Mouse (Mus musculus) cerebellum, adult (tissue): ENCODE measurements around the gene Txn2.
A peak's percentile ranks its signal among the peaks of the same experiment; 100 is the strongest.

Source experiments
- ATAC-seq: cut with Nextera tagmentation; 2 replicates; pipeline ENCODE4 v1.9.2; 2017; ENCODE audit warnings: mild to moderate bottlenecking, moderate library complexity, mixed read lengths; ENCODE audit not compliant: insufficient number of reproducible peaks, low FRiP score, low TSS enrichment

The Txn2 gene

DNA sequence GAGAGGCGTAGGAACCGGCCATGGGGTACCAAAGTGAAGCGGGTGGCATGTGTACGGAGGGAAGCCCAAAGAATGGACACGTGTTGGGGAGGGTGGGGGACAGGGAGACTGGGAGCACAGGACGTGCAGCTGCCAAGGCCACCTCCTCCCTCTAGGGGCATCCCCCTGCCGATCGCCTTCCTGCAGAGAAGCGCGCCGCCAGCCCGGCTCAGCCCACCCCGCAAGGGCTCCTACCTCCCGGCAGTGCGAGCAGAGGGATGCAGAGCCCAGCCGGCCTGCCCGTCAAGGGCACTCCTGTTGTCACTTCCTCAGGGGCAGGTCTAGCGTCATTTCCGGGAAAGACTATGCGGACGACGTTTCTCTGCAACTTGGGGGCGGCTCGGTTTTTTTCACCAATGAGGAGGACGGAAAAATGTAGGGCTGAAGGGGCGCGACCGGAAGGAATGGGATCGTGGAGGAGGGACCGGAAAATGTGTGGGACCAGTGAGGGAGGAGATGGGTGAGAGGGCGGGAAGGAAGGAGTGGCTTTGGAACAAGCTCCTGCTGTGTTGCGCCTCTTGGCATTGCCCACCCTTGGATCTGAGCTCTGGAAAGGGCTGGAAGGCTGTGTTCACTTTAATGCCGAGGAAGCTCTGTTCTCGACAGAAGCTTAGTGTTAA is at the start of gene Txn2:
Txn2 (minus strand) TSS at position 334 of the 659 bp plus-strand sequence.
- ATAC-seq, result peak; percentile 92

DNA sequence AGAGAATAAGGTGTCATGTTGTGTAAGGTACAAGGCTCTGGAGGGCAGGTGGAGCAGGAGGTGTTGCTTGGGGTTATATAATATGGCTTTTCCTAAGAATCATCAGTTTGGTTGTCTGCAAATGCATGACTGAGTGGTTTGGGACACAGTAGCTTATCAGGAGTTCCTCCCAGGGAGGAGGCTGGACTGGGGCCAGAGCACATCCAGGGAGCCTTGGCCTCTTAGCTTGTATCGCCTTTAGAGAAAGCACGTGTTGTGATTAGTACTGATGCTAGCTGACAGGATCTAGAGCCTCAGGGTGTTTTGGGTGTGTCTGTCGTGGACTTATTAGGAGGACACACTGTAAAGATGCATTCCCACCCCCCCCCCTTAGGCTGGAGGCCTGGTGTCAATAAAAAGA is 48.9 kb upstream of the Txn2 start:
- ATAC-seq, result no peak

DNA sequence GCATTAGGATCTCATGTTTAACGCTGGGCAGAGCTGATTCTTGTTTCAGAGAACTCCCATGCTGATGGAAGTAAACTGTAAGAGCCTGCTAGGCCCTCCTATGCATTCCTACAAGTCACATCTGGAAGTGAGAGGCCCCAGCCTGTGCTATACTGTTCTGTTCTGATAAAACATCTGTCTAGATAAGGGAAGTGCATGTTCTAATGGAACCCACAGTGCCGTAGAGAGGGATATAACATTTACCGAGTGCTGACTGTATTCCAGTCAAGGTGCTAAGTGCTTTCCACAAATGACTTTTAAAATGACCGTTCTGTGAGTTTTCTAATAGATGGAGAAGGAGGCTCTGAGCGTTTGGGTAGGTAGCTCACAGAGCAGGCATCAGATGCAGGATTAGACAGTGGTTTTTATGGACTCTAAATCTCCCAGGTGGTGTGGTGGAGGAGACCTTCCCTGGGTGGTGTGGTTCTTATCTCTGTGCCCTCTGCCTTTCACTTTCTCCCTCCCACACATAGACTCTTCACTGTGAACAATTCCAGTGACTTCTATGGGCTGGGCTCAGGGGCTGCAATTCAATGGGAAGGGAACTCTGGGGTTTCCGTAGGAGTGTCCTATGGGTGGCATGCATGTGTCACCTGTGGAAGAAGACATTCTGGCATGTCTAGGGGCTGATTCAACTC is 45.5 kb upstream of the Txn2 start:
- ATAC-seq, result no peak

DNA sequence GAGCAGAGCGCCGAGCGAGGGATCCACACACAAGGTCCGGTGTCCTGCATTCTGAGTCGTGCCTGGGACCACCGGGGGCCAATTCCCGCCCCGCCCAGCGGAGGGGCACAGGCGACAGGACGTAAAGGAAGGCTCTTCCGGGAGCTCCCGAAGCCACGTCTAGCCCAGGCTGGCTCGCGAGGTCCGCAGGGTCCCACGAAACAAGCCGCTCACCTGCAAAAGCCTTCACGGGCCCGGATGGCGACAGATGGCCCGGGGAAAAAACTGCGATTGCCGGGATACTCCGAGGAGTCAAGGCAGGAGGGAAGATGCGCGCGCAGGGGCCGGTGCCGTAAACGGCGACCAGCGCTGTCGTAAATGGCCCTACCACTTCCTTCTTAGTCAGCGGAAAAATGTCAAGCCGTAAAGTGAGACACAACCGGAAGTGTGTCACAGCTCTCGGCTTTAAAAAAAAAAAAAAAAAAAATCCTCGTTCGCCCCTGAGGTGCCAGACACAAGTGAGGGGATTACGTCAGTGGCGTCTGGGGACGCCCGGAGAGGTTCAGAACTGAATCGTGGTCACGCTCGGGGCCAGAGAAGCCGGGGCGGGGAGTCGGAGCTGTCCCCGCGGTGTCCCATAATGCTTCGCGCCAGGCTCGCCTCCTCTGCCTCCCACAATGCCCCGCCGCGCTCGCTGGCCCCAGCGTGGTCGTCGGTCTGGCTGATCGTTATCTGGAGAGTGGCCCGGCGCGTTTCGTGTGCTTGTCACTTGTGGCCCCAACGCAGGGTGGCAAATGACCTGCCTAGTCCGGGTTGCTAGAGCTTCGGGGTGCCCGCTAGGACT is 41.9 kb upstream of the Txn2 start, which contains the start of gene Eif3d:
Eif3d (minus strand) TSS at position 344 of the 823 bp plus-strand sequence.
- peak; percentile 87 for ATAC-seq

DNA sequence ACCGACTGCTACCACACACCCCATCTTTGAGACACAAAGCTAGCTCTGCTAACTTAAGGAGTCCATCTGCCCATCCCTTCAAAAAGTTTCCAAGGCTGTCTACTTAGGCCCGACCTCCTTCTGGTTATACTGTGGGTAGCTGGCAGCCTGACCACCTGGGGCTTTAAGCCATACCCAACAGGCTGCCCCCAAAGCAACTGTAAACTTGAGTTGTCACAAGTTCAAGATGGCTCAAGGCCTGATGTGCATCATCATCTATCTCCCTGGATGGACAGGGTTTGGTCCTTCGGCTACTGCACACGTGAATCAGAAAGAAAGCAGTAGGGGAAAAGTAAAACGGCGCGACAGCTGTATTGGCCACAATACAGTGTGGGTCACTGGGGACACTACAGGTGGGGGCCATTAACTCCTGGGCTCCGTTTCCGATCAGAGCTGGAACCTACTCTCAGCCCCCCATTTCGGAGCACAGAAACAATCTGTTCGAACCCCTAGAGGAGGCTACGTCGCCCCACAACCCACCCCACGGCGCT is 41.2 kb upstream of the Txn2 start:
- no peak for ATAC-seq

DNA sequence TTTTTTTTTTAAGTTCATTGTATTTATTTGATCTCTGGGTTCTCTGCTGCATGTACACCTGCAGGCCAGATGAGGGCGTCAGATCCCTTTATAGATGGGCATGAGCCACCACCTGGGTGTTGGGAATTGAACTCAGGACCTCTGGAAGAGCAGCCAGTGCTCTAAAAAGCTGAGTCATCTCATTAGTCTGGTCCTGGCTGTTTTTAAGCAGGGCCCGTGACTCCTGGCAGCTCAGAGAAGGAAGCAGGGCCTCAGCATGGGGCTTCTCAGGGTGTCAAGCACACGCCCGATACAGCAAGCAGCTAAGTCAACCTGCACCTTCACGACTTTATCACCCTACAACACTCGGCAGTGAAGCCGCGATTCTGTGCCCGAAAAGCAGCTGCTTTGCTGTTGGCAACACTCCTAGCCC is 36.3 kb upstream of the Txn2 start:
- no peak for ATAC-seq

DNA sequence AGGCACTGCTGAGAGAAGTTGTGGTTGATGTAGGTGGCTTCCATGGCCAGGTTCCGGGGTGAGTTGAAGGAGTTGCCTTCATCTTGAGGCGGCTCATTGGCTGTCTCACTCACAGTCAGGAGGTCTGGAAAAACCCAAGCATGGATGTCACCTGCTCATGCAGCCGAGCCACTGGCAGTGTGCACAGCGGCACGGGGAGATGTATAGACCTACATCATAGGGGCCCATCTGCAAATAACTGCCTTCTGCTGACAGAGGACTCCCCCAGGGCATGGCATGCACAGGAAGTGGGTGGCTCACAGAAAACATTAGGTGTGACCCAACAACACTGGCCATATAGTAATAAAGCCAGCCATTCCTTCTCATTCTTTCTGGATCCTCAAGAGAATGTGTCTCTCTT is 33.6 kb upstream of the Txn2 start:
- ATAC-seq, result no peak

DNA sequence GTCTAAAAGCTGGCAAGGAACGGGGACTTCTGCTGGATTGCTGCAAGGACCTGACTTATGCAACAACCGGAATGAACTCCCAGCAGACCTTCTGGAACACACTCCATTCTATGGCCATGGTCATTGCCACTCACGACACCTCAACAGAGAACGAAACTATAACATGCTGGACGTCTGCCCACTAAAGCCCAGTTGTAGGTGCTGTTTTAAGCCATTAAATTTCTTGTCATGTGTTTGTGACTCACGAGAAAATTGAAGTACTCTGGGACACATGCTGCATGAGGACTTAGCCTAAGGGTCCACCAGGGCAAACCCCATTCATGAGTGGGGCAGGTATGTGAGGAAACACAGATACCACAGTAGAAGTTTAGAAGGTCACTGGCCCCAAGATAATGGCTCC is 31.9 kb upstream of the Txn2 start:
- no peak for ATAC-seq

DNA sequence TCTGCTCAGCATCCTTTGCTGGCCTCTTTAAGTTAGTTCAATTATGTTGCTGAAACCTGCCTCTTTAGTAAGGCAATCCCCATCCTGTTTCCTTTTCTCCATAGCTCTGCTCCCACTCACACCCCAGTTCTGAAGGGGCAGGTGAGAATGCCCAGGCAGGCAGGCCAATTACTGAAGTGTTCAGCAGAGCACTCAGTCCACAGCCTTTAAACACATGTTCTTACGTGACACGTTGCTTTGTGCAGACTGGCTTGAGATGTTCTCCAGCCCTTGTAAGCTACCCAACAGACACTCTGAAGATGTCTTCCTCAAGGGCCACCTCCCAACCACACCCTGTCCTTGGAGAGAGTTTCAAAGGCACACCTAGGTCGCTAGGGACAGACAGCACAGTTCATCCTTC is 29.3 kb upstream of the Txn2 start:
- no peak for ATAC-seq

DNA sequence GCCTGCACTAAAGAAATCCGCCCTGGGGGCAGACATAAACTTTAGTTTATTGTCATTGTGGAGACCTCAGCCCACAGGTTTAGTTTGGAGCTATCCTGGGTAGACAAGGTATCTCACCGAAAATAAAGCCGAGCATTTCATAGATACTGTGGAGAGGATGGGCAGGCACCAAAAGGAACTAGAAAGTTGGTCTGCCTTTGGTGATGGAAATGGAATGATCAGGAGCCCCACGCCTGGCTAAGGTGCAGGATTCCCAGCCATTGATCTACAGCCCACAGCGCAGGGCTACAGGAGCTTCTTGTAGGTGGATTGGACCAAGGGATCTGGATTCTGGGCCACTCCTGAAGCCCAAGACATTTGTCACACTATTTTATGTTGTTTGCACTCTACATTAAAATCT is 28.8 kb upstream of the Txn2 start:
- no peak for ATAC-seq

DNA sequence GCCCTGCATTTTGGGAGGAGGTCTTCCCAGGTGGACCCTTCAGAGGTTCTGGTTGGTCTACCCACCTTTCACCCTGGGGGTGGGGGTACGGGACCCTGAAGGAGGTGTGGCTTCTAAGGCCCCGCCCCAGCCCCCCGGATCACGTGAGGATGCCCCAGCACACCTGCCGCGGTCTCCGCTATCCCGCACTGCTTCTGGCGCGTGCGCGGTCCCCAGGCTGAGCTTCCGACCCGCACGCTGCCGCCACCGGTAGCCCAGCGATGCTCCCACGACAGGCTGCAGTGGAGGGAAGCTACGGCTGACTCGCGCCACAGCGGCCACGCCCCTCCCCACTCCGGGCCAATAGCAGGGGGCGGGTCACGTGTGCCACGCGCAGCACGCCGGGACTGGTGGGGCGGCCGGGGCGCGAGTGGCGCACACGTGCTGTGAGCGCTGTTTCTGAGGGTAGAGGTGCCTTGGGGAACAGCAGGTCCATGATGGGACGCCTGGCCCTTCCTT is 27.6 kb upstream of the Txn2 start, which contains the start of gene Foxred2:
Foxred2 (minus strand) TSS at position 319 of the 498 bp plus-strand sequence.
- ATAC-seq, result peak; percentile 74

DNA sequence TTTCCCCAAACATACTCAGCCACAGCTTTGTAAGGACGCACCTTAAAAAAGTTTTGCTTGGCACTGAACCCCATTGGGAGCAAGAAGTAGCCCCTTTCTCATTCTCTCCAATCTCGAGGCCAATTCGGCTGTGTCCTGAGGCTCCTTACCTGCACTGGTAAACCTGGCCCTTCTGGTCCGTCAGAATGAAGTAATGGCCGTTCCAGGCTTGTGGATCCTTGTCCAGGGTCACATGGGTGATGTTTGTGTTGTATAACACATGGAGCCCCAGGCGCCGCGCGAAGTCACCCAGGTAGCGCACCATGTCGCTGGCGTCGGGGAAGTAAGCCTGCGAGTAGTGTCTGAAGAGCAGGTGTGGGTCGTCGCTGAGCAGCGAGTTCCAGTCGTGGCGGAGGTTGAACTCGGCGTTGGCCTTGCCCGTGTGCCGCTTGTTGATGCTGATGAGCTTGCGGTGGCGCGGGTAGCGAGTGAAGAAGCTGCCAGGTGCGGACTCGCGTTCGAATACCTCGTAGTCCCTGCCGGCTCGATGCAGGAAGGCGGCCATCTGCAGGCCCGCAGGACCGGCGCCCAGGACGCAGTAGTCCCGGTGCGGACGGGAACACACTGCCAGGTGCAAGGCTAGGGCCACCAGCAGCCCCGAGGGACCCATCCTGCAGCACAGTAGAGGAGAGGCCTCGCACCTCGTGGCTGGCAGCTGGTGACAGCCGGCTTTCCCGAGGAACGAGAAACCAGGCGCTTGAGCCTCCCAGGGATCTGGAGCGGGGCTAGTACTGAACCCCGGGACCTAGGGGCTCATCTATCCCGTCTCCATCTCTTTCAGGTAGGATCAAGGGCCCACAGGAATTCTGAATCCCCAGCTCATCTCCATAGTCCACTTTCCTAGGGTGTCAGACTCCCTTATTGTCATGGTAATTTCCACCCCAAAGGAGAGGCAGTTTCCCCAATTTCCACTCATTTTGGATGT is 26.9 kb upstream of the Txn2 start:
- 0 out of 2 replicates have a peak, but pooled peaks have one; percentile 9 for ATAC-seq

DNA sequence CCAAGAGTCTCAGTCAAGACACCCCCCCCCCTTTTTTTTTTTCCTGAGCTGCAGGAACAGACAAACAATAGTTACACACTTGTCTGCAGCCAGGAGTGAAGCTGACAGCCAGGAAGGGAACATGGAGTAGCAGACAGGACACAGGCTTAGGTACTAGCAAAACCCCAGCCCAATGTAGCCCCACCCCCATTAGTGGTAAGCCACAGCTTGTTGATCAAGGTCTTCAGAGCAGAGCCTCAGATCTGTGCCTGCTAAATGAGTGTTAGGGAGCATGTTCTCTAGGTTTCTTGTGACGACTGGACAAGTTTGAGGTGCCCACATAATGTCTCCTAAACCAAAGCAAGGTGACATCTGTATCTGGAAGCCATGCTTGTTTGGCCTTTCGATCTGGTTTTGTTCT is 25.6 kb upstream of the Txn2 start:
- ATAC-seq, result no peak

DNA sequence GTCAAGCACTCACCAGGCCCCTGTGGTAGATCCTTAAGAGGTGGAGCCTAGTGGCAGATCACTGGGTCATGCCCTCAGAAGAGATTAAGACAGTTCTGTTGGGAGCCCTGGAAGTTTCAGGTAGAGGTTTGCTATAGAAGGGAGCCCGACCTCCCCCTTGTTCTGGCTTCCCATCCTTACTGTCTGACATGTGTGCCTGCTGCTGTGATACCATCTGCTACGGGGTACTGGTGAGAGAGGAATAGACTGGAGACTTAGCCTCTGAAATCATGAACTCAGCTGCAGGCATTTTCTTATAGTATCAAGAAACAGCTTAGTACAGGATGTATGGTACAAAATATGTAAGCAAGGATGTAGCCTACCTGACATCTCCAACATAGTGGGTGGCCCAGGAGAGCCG is 24.1 kb upstream of the Txn2 start:
- peak; percentile 46; the same call in 1 of the 2 replicates for ATAC-seq

DNA sequence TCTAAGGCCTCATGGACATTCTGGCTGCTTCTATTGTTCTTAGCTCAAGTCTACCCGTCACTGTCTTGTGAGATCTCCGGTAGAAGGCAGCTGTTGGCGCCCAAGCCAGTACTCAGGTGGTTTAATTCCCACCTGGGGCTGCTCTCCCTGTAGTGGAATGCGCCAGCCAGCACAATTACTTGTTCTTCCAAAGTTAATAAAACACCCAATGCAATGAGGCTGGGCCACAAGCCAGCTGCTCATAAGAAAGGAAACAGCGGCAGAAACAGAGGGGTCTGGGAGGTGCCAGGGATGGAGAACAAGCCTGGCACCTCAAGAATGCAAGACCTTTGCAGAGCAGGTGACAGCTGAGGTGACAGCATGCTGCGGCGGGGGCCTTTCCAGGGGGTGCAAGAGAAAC is 20.3 kb upstream of the Txn2 start:
- no peak for ATAC-seq

DNA sequence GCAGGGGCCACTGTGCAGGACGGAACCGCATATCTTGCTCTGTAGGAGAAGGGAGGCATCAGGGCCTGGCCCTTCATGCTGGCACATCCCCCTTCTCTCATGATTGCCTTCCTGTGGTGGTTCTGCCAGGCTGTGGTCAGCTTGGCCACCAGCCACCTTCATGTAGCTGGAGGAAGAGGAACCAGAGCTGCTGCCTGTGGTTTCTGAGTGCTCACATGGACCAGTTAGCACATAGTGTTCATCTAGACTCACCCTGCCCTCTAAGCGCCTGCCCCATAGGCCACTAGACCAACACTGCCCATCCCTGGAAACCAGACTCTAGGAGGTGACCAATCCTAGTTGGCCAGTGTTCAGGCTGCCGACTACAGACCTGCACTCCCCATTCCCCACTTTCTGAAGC is 16.9 kb upstream of the Txn2 start:
- no peak for ATAC-seq

DNA sequence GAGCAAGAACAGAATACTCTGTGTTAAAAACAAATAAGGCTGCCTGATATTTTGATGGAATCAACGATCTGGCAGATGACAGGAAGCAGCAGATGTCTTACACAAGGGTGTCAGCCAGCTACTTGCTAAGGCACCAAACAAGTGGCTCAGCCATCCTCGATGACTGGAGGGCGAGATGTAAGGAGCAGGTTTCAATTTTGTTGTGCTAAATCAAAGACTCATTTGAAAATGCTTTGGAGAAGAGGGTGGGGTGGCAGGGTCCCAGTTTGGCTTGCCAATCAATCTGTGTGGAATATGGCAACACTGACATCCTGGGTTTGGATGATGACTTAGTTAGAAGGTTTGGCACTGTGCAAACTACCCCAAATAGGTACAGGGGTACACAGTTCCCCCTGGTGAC is 12.8 kb upstream of the Txn2 start:
- no peak for ATAC-seq

DNA sequence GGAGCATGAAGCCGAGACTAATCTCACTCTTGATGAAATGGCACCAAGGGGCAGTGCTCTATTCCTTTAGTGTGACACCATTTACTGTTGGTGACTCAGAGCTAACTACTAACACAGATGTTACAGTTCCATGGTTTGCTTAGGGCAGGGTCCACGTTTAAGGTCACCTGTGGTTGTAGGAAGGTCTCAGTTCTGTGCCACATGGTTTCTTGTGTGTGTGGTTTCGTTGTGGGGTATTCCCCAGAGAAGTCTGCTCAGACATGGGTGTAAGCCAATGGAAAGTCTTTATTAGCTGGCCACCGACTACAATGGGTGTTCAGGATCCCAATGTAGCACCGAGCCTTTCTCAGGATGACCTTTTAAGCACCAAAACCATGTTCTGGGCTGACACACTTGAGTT is 9.7 kb upstream of the Txn2 start:
- no peak for ATAC-seq

DNA sequence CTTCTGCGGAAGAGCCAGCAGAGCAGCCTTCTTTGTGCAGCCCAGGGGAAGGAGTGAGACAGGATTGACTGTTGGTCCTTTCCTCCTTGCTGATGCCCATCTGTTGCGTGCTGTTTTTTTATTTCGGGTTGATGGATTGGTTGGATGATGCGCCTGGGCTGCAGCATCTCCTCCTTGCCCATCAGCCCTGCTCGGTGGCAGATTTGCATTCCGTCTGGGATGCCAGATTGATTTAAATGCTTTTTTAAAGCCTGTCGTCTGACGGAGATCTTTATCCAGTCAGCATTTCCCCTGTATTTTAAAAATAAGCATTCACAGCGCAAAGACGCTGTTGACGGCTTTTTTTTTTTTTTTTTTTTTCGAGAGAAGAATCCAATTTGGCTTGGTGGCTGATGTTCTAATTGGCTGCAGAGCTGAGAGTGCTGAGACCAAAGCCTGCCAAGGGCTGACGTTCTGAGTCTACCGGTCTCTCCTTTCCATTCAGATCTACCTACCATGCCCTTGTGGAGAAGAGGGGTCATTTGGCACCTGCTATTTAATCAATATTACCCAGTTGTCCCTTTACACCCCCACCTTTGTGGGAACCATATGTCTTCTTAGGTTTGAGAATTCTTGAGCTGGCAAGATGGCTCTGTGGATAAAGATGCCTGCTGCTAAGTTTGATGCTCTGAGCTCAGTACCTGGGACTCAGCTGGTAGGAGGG is 7.0 kb upstream of the Txn2 start:
- no peak for ATAC-seq
